Mouse (Mus musculus) midbrain, embryonic 16.5 days (tissue): ENCODE results near the gene Banf2. TPM values are rescaled to one million over a fixed set of nuclear protein-coding genes. Genes with fewer than 3 reads are reported as not detected.
A peak's percentile ranks its signal among the peaks of the same experiment; 100 is the strongest.

Experiments
- ATAC-seq: fragments of 200-750 bp; cut with Nextera tagmentation; 2 replicates; pipeline ENCODE4 v1.8.0; 2017; ENCODE audit warnings: moderate TSS enrichment
- H3K27ac ChIP-seq: fragments of 300-500 bp; sonication (generic); 2 replicates; pipeline ENCODE4 v1.5.1; 2014; ENCODE audit warnings: mild to moderate bottlenecking, low read length, mixed read lengths
- H3K27me3 ChIP-seq: fragments of 300-500 bp; sonication (generic); 2 replicates; pipeline ENCODE4 v1.6.1; 2014; ENCODE audit warnings: low read depth, low read length, mixed read lengths; ENCODE audit not compliant: control insufficient read depth, insufficient read depth
- H3K36me3 ChIP-seq: fragments of 300-500 bp; sonication (generic); 2 replicates; pipeline ENCODE4 v1.6.1; 2014; ENCODE audit warnings: mild to moderate bottlenecking, low read length, moderate library complexity, mixed read lengths; ENCODE audit not compliant: control insufficient read depth, insufficient read depth
- H3K4me1 ChIP-seq: fragments of 300-500 bp; sonication (generic); 2 replicates; pipeline ENCODE4 v1.6.1; 2014; ENCODE audit warnings: mild to moderate bottlenecking, low read length, mixed read lengths; ENCODE audit not compliant: control insufficient read depth, insufficient read depth
- H3K4me2 ChIP-seq: fragments of 300-500 bp; sonication (generic); 2 replicates; pipeline ENCODE4 v1.6.1; 2014; ENCODE audit warnings: mild to moderate bottlenecking, low read length, mixed read lengths
- H3K4me3 ChIP-seq: fragments of 300-500 bp; sonication (generic); 2 replicates; pipeline ENCODE4 v1.5.1; 2014; ENCODE audit warnings: low read depth, mild to moderate bottlenecking, low read length, moderate library complexity, mixed read lengths
- H3K9ac ChIP-seq: fragments of 300-500 bp; sonication (generic); 2 replicates; pipeline ENCODE4 v1.6.1; 2014; ENCODE audit warnings: low read depth, low read length, mixed read lengths
- H3K9me3 ChIP-seq: fragments of 300-500 bp; sonication (generic); replicated peaks from 2 replicates; pipeline ENCODE4 v1.6.1; 2014; ENCODE audit warnings: mild to moderate bottlenecking, low read length, mixed read lengths; ENCODE audit not compliant: control insufficient read depth, poor library complexity, severe bottlenecking
- WGBS: fragments of 180-500 bp; shearing (Covaris S2); extraction: QIAGEN DNeasy Blood & Tissue Kit; methylation state at CpG from one replicate; pipeline ENCODE4 v1.1.7; 2014; 5-methylcytosine and 5-hydroxymethylcytosine counted together
- polyA plus RNA-seq: library from polyadenylated mRNA; unstranded; fragments of >200 nt; fragmentation: Nextera tagmentation; extraction: Ambion mirVana; gene quantifications from 2 replicates; pipeline ENCODE4 v1.2.1, GENCODE M21; 2015

Banf2 gene
- polyA plus RNA-seq, 1 experiment from 2014 or later = not detected

DNA sequence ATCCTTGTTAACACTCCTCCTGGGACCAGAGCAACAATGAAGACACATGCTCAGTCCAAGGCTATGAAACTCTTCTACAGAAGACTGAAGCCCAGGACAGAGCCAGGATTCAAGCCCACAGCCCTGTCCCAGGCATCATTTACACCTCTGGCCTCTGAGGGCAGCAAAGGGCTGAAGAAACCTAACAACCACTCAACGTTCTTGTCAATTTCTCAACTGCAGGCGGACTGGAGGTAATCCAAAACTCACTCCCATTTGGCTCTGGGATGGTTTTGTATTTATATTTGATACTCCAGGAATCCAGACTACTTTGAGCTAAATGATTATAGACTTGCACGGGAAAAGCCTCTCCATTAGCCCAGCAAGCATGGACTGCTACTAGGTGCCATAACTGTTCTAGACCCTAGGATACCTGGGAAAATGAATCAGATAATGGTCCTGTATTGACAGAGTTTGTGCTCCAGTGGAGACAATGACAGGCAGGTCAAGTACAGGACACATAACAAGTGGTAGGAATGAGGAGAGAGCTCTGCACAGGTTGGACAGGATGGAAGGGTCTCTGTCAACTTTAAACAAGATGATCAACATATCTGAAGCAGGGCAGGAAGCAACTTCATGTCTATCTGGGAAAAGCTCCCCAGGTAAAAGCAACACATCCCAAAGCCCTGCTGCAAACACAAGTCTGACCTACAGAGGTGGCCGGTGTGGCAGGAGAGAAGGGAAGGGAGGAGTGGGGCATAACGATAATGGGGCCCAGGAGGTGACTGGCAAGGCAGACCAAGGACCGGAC lies 27.5 kb upstream of the Banf2 start:
- Histone ChIP-seq H3K27ac (no peak overlapping the region), H3K9ac (no peak overlapping the region), H3K36me3 (no peaks in the 10 kb centered on the region), H3K4me2 (no peak overlapping the region), H3K27me3 (no peaks in the 10 kb centered on the region), H3K9me3 (no peaks in the 10 kb centered on the region), H3K4me1 (peaks cover 10% of the 10 kb centered on the region), H3K4me3 (no peak overlapping the region)
- WGBS = 88% methylated on average over 6 of the region's 6 CpGs
- no peak for ATAC-seq

DNA sequence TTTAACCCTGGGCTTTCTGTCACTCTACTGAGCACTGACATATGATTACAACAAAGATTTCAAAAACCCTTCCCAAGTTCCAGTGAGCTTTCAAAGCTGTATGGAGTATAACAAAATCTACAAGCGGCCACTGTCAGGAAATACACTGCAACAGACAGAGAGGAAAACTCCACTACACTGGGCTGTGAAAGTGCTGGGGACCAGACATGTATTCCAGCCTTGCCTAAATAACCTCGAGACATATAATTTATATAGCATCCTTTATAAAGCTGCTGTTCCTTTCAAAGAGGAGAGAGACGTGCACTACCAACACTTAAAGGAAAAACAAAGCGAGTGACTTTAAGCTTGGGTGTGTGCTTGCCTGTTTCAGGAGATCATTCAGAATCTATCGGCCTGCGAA lies 26.2 kb upstream of the Banf2 start:
- Histone ChIP-seq H3K9me3 (no peaks in the 10 kb centered on the region), H3K9ac (no peak overlapping the region), H3K4me3 (no peak overlapping the region), H3K4me1 (peaks cover 10% of the 10 kb centered on the region), H3K4me2 (no peak overlapping the region), H3K27me3 (no peaks in the 10 kb centered on the region), H3K36me3 (no peaks in the 10 kb centered on the region), H3K27ac (no peak overlapping the region)
- WGBS = 87% methylated on average over 6 of the region's 6 CpGs
- no peak for ATAC-seq

DNA sequence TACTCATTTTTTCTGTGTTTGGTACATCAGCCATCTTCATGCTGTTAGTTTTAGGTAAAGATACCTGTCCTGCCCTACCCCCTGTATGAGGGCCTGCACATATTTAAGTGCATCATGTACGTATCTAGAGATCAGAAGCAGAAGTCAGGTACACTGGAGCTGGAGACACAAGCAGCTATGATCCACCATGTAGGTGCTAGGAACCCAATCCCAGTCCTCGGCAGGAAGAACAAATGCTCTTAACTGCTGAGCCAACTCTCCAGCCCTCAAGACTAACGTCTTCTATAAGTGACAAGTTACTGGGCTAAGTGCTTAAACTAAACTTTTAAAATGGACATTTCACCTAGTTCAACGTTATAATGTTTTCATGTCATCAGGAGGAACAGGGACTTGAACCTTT lies 25.6 kb upstream of the Banf2 start:
- Histone ChIP-seq H3K9ac (no peak overlapping the region), H3K4me2 (no peak overlapping the region), H3K4me1 (peaks cover 10% of the 10 kb centered on the region), H3K27ac (no peak overlapping the region), H3K4me3 (no peak overlapping the region), H3K36me3 (no peaks in the 10 kb centered on the region), H3K9me3 (no peaks in the 10 kb centered on the region), H3K27me3 (no peaks in the 10 kb centered on the region)
- ATAC-seq = no peak
- WGBS = 94% methylated on average over 4 of the region's 4 CpGs

DNA sequence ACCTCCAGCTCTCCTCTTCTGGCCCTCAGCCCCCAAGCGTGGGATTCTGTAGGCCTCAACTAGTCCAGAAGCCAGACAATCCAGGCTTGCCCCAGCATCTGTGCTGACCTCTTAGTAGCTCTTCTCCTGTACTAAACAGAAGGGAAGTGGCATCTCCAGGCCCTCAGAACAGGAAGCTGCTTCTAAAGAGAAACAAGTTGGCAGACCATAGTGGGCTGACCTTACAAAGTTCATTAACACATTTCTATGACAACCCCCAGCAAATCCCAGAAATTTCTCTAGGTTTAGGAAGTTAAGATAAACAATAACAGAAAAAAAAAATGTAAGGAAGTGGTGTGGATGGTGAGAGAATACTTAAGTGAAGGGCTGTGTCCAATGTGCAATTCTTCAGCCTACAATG lies 23.8 kb upstream of the Banf2 start:
- Histone ChIP-seq H3K27ac (no peak overlapping the region), H3K4me1 (peaks cover 10% of the 10 kb centered on the region), H3K4me2 (no peak overlapping the region; the same call in 1 of the 2 replicates), H3K9me3 (no peaks in the 10 kb centered on the region), H3K36me3 (no peaks in the 10 kb centered on the region), H3K9ac (no peak overlapping the region), H3K4me3 (no peak overlapping the region), H3K27me3 (no peaks in the 10 kb centered on the region)
- ATAC-seq = no peak
- 75% methylated on average over 1 of the region's 1 CpGs for WGBS

DNA sequence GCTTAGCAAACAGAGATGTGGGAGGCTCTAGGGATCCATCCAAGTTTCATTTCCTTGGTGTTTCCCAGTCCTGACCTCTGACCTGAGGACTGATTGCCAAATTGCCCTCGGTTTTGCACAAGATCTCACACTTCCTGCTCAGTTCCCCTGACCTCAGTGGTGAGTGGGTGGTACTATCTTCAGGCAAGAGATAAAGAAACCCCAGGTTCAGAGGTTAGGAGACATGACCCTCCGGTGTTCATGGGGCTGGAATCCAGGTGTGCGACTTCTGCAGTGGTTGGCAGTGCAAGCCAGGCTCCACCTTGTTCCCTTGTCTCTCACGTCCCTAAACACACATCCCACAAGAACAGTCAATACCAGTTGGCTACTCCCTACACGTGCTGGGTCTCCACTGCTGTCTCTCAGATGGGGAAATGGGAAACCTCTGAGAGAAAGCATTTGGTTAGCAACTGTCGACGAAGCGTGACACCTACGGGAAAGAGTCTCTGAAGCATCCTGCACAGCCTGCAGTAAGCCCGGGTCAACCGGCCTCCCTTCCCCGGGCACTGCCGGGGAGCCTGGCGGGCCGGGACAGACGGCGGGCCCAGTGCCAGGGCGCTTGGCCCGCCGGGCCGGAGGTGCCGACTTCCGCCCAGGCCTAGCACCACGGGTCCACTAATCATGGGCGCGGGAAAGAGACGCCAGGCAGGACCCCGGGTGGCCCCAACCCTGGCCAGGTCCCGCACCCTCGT lies 23.1 kb upstream of the Banf2 start:
- no peaks in the 10 kb centered on the region for H3K27me3 ChIP-seq
- no peaks in the 10 kb centered on the region for H3K9me3 ChIP-seq
- peak overlapping the region; percentile 69 for H3K4me2 ChIP-seq
- H3K4me3 ChIP-seq = peak overlapping the region; percentile 87
- peaks cover 10% of the 10 kb centered on the region for H3K4me1 ChIP-seq
- H3K9ac ChIP-seq = peak overlapping the region; percentile 76
- no peak for ATAC-seq
- peak overlapping the region; percentile 74 for H3K27ac ChIP-seq
- H3K36me3 ChIP-seq = no peaks in the 10 kb centered on the region
- WGBS = 5% methylated on average over 29 of the region's 30 CpGs

DNA sequence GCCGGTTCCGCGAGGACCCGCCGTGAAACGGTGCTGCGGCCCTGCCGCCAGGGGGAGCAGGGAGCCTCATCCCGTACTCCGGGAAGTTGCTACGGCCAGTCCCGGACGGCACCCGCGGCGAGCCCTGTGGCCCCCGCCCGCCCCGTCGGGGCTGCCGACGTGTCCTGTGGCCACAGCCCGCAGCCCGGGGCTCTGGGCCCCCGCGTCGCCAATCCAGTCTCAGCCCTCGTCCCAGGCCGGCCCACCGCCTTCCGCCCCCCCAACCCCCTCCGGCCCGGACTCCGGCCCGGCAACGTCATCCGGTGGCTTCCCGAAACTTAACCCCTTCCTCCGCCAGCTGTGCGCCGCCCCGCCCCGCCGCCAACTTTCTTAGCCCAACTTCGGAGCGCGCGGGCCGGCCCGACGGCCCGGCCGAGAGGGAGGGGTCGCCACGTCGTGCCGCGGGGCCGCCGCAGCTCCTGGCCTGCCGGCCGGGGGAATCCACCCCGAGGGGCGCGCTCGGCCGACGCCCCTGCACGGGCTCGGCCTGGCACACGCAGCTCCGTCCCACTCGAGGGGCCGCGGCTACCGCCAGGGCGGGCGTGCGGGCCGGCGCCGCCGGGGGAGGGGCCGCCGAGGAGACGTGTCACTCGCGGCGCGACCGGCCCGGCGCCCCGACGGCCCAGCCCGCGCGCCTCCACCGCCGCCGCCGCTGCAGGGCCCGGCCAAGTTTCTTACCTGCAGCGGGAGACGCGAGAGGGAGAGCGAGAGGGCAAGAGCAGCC lies 22.4 kb upstream of the Banf2 start:
- H3K36me3 ChIP-seq = no peaks in the 10 kb centered on the region
- peak overlapping the region; percentile 74 for H3K27ac ChIP-seq
- under 1% methylated on average over 87 of the region's 107 CpGs for WGBS
- no peaks in the 10 kb centered on the region for H3K9me3 ChIP-seq
- peak overlapping the region; percentile 87 for H3K4me3 ChIP-seq
- peaks cover 10% of the 10 kb centered on the region for H3K4me1 ChIP-seq
- H3K9ac ChIP-seq = peak overlapping the region; percentile 76
- H3K27me3 ChIP-seq = no peaks in the 10 kb centered on the region
- ATAC-seq = peak; percentile 43
- peak overlapping the region; percentile 69 for H3K4me2 ChIP-seq

DNA sequence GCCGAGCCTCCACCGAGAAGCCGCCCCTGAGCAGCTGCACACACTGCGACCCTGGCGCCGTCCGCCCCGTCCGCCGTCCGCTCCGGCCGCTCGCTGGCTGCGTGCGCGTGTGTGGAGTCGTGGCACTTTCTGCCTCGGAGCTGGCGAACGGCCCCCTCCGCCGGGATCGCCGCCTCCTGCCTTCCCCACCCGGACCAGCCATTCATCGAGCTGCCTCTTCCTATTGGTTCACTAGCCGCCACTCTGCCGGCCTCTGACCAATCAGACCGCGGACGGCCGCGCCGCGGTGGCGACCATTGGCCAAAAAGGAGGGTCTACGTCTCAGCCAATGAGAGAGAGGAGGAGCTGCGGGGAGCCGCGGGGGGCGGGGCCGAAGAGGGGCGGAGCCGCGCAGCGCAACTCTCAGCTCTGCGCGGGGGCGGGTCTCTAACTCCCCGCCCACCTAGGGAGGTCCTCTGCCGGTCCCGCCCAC lies 21.7 kb upstream of the Banf2 start, which contains the start of gene Rrbp1:
Gene Rrbp1 (minus strand): TSS at position 184 of the 472 bp plus-strand sequence.
- Histone ChIP-seq H3K9ac (peak within 1 kb of the TSS; percentile 76), H3K4me2 (peak within 1 kb of the TSS; percentile 69), H3K36me3 (no peaks in the 10 kb centered on the region), H3K4me1 (peaks cover 10% of the 10 kb centered on the region), H3K4me3 (peak within 1 kb of the TSS; percentile 87), H3K27ac (peak within 1 kb of the TSS; percentile 74), H3K9me3 (no peaks in the 10 kb centered on the region), H3K27me3 (no peaks in the 10 kb centered on the region)
- peak; percentile 99 for ATAC-seq
- under 1% methylated on average over 49 of the region's 53 CpGs for WGBS

DNA sequence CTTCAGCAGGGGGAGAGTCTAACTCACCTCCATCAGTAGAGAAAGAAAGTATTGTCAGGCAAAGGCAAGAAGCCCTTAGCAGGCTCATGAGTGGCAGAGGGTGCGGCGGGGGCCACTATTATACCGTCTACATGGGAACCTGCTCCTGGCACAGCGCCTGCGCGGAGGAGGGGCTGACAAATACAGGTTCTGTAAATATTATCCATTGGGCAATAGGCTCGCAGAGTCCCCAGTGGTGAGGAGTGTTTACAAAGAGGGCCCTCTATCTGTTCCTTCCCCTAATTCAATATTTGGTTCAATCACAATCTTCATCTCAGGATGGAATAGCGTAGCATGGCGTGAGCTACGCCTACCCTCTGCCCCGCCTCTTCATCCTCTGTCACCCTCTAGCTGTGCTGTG lies 18.8 kb upstream of the Banf2 start:
- Histone ChIP-seq H3K27me3 (no peaks in the 10 kb centered on the region), H3K9me3 (no peaks in the 10 kb centered on the region), H3K4me3 (no peak overlapping the region), H3K4me1 (peaks cover 10% of the 10 kb centered on the region), H3K27ac (no peak overlapping the region), H3K36me3 (no peaks in the 10 kb centered on the region), H3K4me2 (no peak overlapping the region), H3K9ac (no peak overlapping the region)
- ATAC-seq = no peak
- 84% methylated on average over 11 of the region's 11 CpGs for WGBS
